Mouse (Mus musculus): ENCODE measurements around the gene Acsl6.

GRCm38 (mm10) chr11:54301994-54302393 lies 1.6 kb upstream of the Acsl6 start:
- no peak for TF ChIP-seq CTCF (IDR thresholded peaks at IDR 0.05; ENCODE audit: low read depth, low read length)
- TF ChIP-seq POLR2A (IDR thresholded peaks at IDR 0.05; ENCODE audit: borderline replicate concordance, low read depth, low read length): no peak

Data from bone marrow macrophage, adult 2 months (primary cell).